Mouse (Mus musculus) adrenal gland, postnatal 36 days (tissue): Measurements from ENCODE around the gene Kcnc1. TPM values are rescaled to one million over a fixed set of nuclear protein-coding genes. Genes with fewer than 3 reads are reported as not detected.
A peak's percentile ranks its signal among the peaks of the same experiment; 100 is the strongest.

Experiments used
- DNase-seq, 2 experiments: peaks; one replicate each; pipeline ENCODE4 v3.0.0; 2021; ENCODE audit warnings: mixed read lengths in 1 of 2
- total RNA-seq, 2 experiments: library from RNA; stranded (reverse); gene quantifications; 2 replicates each; pipeline ENCODE4 v1.2.3; 2021

Kcnc1 gene
- total RNA-seq, 2 experiments from 2014 or later, result 0.13 to 0.16 TPM

DNA sequence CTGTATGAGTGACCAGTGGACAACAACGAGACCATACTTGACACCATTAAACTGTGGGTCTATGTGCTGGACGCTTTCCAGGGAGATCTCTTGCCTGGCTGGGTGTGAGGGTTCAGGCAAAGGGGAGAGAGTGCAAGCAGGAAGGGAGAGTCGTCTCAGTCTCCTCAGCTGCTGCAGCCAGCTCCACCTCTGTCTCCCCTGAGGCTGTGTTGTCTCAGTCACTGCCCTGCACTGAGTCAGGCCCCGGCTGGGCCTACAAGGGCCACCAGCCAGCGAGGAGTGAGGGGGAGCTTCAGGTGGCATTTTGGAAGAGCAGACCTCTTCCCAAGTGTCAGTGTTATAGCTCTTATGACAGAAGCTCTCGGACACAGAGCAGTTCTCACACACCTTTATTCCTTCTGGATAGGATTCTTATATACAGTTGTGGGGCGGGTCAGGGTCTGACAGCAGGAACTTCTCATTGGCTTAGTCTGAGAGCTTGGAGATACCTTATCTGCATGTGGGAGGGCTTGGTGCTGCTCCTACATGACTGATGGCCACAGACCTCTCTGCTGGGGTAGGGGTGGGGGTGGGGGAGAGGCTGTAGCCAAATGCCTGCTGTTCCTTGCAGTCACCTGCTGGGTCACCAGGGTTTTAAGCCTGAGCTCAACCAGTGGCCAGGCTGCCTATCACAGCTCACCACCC, 74.9 kb downstream of the Kcnc1 start:
- DNase-seq, result no peak

DNA sequence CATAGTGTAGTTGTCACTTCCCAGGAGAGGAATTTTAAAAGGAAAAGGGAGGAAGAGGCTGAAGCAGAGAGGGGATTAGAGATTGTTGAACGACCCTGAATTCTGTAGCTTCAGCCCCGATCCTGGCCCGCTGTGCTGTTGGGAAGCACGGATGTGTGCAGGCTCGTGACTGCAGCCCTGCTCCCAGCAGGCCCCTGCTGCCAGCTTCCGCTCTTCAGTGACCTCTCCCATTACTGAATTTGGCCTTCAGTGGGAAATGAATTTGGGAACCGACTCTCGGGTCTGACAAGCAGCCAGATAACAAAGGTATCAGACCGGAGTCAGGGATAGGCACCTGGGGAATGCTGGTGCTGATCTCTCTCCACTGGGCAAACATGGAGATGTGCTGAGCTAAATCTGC, 76.8 kb downstream of the Kcnc1 start:
- DNase-seq, result no peak

DNA sequence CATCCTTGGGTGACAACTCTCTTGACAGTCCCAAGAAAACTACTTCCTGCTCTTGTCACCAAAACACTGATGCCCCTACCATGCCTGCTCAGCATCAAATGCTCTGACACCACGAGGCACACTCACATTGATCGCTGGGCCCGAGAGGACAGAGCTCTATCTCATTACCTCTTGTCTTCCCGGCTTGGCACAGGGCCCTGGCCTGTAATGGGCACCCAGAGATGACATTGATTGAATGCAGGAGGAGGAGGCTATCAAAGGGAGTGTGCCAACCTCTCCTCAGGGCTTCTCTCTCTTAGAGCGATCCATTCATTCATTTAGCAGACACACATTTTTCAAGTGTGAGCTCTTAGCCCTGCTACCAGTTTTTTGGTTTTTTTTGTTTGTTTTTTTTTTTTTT, 79.2 kb downstream of the Kcnc1 start:
- peak; percentile 17 to 22 for DNase-seq

DNA sequence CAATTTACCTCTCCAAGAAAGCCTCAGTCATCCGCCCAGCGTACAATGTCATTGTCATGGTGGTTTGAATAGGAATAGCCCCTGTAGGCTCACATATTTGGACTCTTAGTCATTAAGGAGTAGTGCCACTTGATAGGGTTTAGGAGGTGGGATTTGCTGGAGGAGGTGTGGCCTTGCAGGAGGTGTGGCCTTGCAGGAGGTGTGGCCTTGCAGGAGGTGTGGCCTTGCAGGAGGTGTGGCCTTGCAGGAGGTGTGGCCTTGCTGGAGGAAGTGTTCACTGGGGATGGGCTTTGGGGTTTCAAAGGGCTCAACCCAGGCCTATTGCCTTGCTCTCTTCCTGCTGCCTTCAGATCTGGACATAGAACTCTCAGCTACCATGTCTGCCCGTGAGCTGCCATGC, 81.2 kb downstream of the Kcnc1 start:
- no peak for DNase-seq

DNA sequence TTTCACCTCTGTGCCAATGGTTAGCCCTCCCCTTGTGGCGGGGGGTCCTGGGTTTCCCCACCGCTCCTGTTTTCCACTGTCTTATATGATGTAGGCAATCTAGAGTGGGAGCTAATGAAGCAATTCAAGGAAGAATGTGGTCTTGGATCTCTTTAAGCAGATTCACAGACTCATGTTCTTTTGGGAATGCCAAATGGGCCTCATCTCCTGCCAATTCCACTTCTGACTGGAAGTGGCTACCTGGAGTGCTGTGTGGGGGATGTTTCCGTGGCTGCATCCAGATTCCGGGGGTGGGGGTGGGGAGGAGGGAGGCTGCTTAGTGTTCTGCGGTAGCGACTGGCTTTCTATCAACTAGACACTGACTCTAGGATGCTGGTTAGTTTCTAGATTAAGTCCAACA, 83.5 kb downstream of the Kcnc1 start:
- DNase-seq, result no peak

DNA sequence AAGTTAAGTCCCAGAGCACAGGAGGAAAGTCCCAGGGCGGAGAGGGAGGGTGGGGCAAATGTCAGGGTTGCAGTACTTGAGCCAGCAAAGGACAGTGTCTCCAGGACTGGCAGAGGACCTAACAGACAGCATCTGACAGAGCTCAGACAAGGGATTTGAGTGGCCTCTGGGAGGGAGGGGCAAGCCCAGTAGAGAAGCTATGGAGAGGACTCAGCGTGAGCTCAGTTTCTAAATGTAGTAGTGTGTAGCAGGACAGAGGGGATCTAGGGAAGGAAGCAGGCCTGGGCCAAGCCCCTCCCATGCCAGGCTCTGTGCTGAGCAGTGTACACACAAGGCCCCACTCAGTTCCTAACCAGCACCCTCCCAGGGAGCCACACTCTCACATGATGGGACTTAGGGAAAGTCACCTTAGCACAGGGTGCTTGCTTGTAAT, 85.8 kb downstream of the Kcnc1 start:
- DNase-seq, result peak; percentile 51 to 53

DNA sequence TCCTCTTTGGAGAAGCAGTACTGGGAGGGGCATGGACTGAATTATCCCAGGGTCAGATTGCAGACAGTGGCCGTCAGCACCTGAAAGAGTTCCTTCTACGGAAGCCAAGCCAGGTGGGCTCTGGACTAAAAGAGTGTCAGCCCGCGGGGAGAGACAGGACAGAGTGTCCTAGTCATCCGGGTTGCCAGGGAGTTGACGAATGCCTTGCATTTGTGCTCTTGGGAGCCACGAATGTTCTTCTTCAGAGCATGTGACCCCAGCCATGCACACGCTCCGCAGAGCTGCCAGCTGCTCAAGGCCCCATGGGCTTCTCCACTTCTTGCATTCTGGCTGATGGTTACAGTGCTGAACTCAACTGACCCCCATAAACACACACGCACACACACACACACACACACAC, 86.8 kb downstream of the Kcnc1 start:
- no peak for DNase-seq

DNA sequence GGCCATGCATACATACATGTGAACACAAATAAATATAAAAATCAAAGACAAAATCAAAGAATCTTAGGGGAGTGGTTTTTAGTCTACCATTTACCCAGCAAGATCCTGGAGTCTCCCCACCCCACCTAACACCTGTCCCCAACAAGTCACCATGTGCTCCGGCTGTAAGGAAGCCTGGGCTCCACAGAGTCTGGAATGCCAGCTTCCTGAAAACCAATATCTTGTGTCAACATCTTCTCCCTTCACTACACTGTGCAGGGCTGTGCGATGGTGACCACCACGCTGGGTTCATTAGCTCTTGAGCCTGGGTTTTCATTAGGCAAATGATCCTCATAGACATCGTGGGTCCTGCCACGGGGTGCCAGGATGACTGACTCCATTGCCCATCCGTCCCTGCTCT, 87.9 kb downstream of the Kcnc1 start:
- no peak for DNase-seq

DNA sequence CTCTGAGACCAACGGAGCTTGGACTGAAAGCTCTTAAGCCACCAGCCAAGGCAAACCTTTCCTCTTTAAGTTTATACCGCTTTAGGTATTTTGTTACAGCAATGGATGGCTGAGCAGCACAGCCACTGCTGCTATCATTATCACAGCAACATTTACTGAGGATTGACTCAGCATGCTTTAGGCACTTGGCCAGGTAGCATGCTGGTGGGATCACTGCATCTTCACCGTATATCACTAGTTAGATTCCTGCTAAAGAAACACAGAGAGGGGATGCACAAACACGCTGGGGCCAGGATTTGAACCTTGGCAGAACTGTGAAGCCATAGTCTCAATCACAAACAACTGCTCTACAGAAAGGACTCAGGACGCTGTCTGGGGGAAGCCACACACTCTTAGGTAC, 90.5 kb downstream of the Kcnc1 start:
- no peak for DNase-seq

DNA sequence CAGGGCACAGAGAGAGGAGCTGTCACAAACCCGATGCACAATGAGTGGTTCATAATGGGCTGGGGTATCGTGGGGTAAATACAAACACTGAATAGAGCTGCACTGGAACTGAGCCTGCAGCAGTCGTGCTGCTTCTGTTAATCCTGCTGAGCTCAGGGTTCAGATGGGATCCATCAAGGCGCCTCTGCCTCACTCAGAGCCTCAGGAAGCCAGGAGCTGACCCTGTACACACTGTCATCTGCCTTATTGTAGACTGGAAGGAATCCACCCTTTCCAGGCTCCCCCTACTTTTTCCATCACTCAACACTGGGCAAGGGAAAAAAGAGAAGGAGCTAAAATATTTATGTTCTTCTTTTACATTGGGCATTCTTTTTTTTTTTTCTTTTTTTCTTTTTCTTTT, 91.1 kb downstream of the Kcnc1 start:
- no peak for DNase-seq

Other genes starting within 250 kb of the Kcnc1 start
- 1 to 10 TPM; 1.6 to 1.7 TPM for gene Abcc8, start 216.5 kb upstream of the Kcnc1 start, total RNA-seq
- 1 to 10 TPM; 2.8 to 3.2 TPM for gene Ush1c, start 158.0 kb upstream of the Kcnc1 start, total RNA-seq
- gene Otog, start 155.5 kb upstream of the Kcnc1 start, total RNA-seq, result 1 to 10 TPM in 1 of 2 experiments, not detected in 1; 2.9 TPM
- gene Myod1, start 20.0 kb upstream of the Kcnc1 start, total RNA-seq, result not detected
- gene Sergef, start 243.3 kb downstream of the Kcnc1 start, total RNA-seq, result 10 to 100 TPM; 21.9 to 22.1 TPM